Mouse (Mus musculus) kidney, embryonic 15.5 days (tissue): ENCODE data around the gene Kdm6b. TPM values are rescaled to one million over a fixed set of nuclear protein-coding genes. Genes with fewer than 3 reads are reported as not detected.

Experiments used
- ATAC-seq: fragments of 200-750 bp; cut with Nextera tagmentation; replicated peaks from 2 replicates; pipeline ENCODE4 v1.8.0; 2017; ENCODE audit warnings: moderate TSS enrichment; ENCODE audit not compliant: low FRiP score
- H3K27ac ChIP-seq: fragments of 300-500 bp; sonication (generic); 2 replicates; pipeline ENCODE4 v1.5.1; 2015; ENCODE audit warnings: mild to moderate bottlenecking, inconsistent platforms
- H3K27me3 ChIP-seq: fragments of 300-500 bp; sonication (generic); 2 replicates; pipeline ENCODE4 v1.6.1; 2015; ENCODE audit warnings: inconsistent platforms
- H3K36me3 ChIP-seq: fragments of 300-500 bp; sonication (generic); 2 replicates; pipeline ENCODE4 v1.6.1; 2015; ENCODE audit warnings: inconsistent platforms
- H3K4me1 ChIP-seq: fragments of 300-500 bp; sonication (generic); 2 replicates; pipeline ENCODE4 v1.6.1; 2015; ENCODE audit warnings: inconsistent platforms
- H3K4me2 ChIP-seq: fragments of 300-500 bp; sonication (generic); 2 replicates; pipeline ENCODE4 v1.6.1; 2015; ENCODE audit warnings: moderate library complexity, mild to moderate bottlenecking, inconsistent platforms
- H3K4me3 ChIP-seq: fragments of 300-500 bp; sonication (generic); replicated peaks from 2 replicates; pipeline ENCODE4 v1.5.1; 2015; ENCODE audit warnings: mild to moderate bottlenecking, inconsistent platforms
- H3K9ac ChIP-seq: fragments of 300-500 bp; sonication (generic); 2 replicates; pipeline ENCODE4 v1.6.1; 2015; ENCODE audit warnings: mild to moderate bottlenecking, inconsistent platforms
- H3K9me3 ChIP-seq: fragments of 300-500 bp; sonication (generic); replicated peaks from 2 replicates; pipeline ENCODE4 v1.6.1; 2016; ENCODE audit warnings: inconsistent platforms
- WGBS: fragments of 180-500 bp; shearing (Covaris S2); methylation state at CpG from one replicate; pipeline ENCODE4 v1.1.7; 2015; ENCODE audit warnings: mixed read lengths; 5-methylcytosine and 5-hydroxymethylcytosine counted together
- polyA plus RNA-seq: library from polyadenylated mRNA; unstranded; fragments of >200 nt; fragmentation: Nextera tagmentation; extraction: Ambion mirVana; gene quantifications from 2 replicates; pipeline ENCODE4 v1.2.1, GENCODE M21; 2015

Kdm6b gene
- 32.6 and 33.0 TPM in 2 replicates for polyA plus RNA-seq

GRCm38 (mm10) chr11:69413221-69414181 lies at the start of gene Kdm6b:
Gene Kdm6b (minus strand): TSS chr11:69413675.
- Histone ChIP-seq H3K27me3 (no peaks in the 10 kb centered on the region), H3K9me3 (no peaks in the 10 kb centered on the region), H3K4me3 (peak within 1 kb of the TSS; percentile 77), H3K9ac (peak within 1 kb of the TSS; percentile 83), H3K36me3 (peaks cover 16% of the 10 kb centered on the region), H3K4me2 (peak within 1 kb of the TSS; percentile 95), H3K4me1 (peaks cover 70% of the 10 kb centered on the region), H3K27ac (peak within 1 kb of the TSS; percentile 97)
- 30% methylated on average over 12 of the region's 12 CpGs for WGBS
- ATAC-seq, result no peak

GRCm38 (mm10) chr11:69461568-69461967 lies 48.1 kb upstream of the Kdm6b start:
- H3K36me3 ChIP-seq, result no peaks in the 10 kb centered on the region
- no peak overlapping the region for H3K9ac ChIP-seq
- peaks cover 9% of the 10 kb centered on the region for H3K4me1 ChIP-seq
- H3K4me3 ChIP-seq, result no peak overlapping the region
- H3K4me2 ChIP-seq, result no peak overlapping the region
- H3K27me3 ChIP-seq, result no peaks in the 10 kb centered on the region
- no peak overlapping the region for H3K27ac ChIP-seq
- H3K9me3 ChIP-seq, result no peaks in the 10 kb centered on the region
- ATAC-seq, result no peak
- 64% methylated on average over 5 of the region's 5 CpGs for WGBS

GRCm38 (mm10) chr11:69459883-69460282 lies 46.4 kb upstream of the Kdm6b start:
- ATAC-seq, result no peak
- Histone ChIP-seq H3K27ac (no peak overlapping the region), H3K36me3 (no peaks in the 10 kb centered on the region), H3K4me2 (no peak overlapping the region), H3K9ac (no peak overlapping the region), H3K4me1 (peaks cover 11% of the 10 kb centered on the region), H3K4me3 (no peak overlapping the region), H3K9me3 (no peaks in the 10 kb centered on the region), H3K27me3 (no peaks in the 10 kb centered on the region)
- WGBS, result 39% methylated on average over 4 of the region's 4 CpGs

GRCm38 (mm10) chr11:69457006-69457579 lies 43.6 kb upstream of the Kdm6b start:
- Histone ChIP-seq H3K9ac (no peak overlapping the region), H3K36me3 (no peaks in the 10 kb centered on the region), H3K27me3 (no peaks in the 10 kb centered on the region), H3K4me2 (no peak overlapping the region), H3K4me1 (peaks cover 25% of the 10 kb centered on the region), H3K4me3 (no peak overlapping the region), H3K27ac (no peak overlapping the region), H3K9me3 (no peaks in the 10 kb centered on the region)
- peak; percentile 22; the same call in 1 of the 2 replicates for ATAC-seq
- 47% methylated on average over 6 of the region's 6 CpGs for WGBS

- H3K4me1 ChIP-seq, result peaks cover 25% of the 10 kb centered on the region
- H3K27ac ChIP-seq, result peak overlapping the region; percentile 63
- no peak overlapping the region for H3K9ac ChIP-seq
- peak; percentile 54; the same call in 1 of the 2 replicates for ATAC-seq
- H3K4me2 ChIP-seq, result peak overlapping the region; percentile 38
- 51% methylated on average over 23 of the region's 23 CpGs for WGBS
- no peaks in the 10 kb centered on the region for H3K36me3 ChIP-seq
- H3K4me3 ChIP-seq, result peak overlapping the region; percentile 5; the same call in 1 of the 2 replicates
- H3K9me3 ChIP-seq, result no peaks in the 10 kb centered on the region
- no peaks in the 10 kb centered on the region for H3K27me3 ChIP-seq
Observed at GRCm38 (mm10) chr11:69452114-69452867, 38.8 kb upstream of the Kdm6b start.

GRCm38 (mm10) chr11:69447299-69447698 lies 33.8 kb upstream of the Kdm6b start:
- H3K27me3 ChIP-seq, result no peaks in the 10 kb centered on the region
- H3K4me3 ChIP-seq, result no peak overlapping the region
- H3K9me3 ChIP-seq, result no peaks in the 10 kb centered on the region
- no peak overlapping the region for H3K27ac ChIP-seq
- H3K4me1 ChIP-seq, result peaks cover 10% of the 10 kb centered on the region
- H3K4me2 ChIP-seq, result no peak overlapping the region
- no peaks in the 10 kb centered on the region for H3K36me3 ChIP-seq
- WGBS, result 92% methylated on average over 7 of the region's 7 CpGs
- no peak for ATAC-seq
- H3K9ac ChIP-seq, result no peak overlapping the region

GRCm38 (mm10) chr11:69443328-69443727 lies 29.9 kb upstream of the Kdm6b start:
- Histone ChIP-seq H3K27ac (no peak overlapping the region), H3K36me3 (no peaks in the 10 kb centered on the region), H3K4me3 (no peak overlapping the region), H3K27me3 (no peaks in the 10 kb centered on the region), H3K4me1 (0 out of 2 replicates have a peak, but pooled peaks cover 6% of the 10 kb centered on the region), H3K9ac (no peak overlapping the region), H3K9me3 (no peaks in the 10 kb centered on the region), H3K4me2 (no peak overlapping the region)
- no peak for ATAC-seq
- WGBS, result 21% methylated on average over 5 of the region's 5 CpGs

GRCm38 (mm10) chr11:69437291-69437690 lies 23.8 kb upstream of the Kdm6b start:
- no peak for ATAC-seq
- Histone ChIP-seq H3K27ac (no peak overlapping the region), H3K27me3 (no peaks in the 10 kb centered on the region), H3K9ac (no peak overlapping the region), H3K4me3 (no peak overlapping the region), H3K4me1 (peaks cover 4% of the 10 kb centered on the region), H3K9me3 (no peaks in the 10 kb centered on the region), H3K36me3 (no peaks in the 10 kb centered on the region), H3K4me2 (no peak overlapping the region)
- 48% methylated on average over 3 of the region's 3 CpGs for WGBS

- ATAC-seq, result no peak
- Histone ChIP-seq H3K4me2 (no peak overlapping the region), H3K9me3 (no peaks in the 10 kb centered on the region), H3K27ac (no peak overlapping the region), H3K9ac (no peak overlapping the region), H3K4me3 (no peak overlapping the region), H3K36me3 (no peaks in the 10 kb centered on the region), H3K27me3 (no peaks in the 10 kb centered on the region), H3K4me1 (peaks cover 22% of the 10 kb centered on the region)
- 72% methylated on average over 6 of the region's 6 CpGs for WGBS
Observed at GRCm38 (mm10) chr11:69433189-69433588, 19.7 kb upstream of the Kdm6b start.

- peaks cover 22% of the 10 kb centered on the region for H3K4me1 ChIP-seq
- 58% methylated on average over 11 of the region's 11 CpGs for WGBS
- H3K4me3 ChIP-seq, result no peak overlapping the region
- no peaks in the 10 kb centered on the region for H3K27me3 ChIP-seq
- no peak overlapping the region for H3K9ac ChIP-seq
- H3K36me3 ChIP-seq, result no peaks in the 10 kb centered on the region
- no peaks in the 10 kb centered on the region for H3K9me3 ChIP-seq
- H3K27ac ChIP-seq, result no peak overlapping the region
- no peak overlapping the region for H3K4me2 ChIP-seq
- no peak for ATAC-seq
Observed at GRCm38 (mm10) chr11:69432640-69432982, 19.1 kb upstream of the Kdm6b start.

GRCm38 (mm10) chr11:69431829-69432639 lies 18.6 kb upstream of the Kdm6b start:
- Histone ChIP-seq H3K36me3 (no peaks in the 10 kb centered on the region), H3K27me3 (no peaks in the 10 kb centered on the region), H3K9ac (no peak overlapping the region), H3K4me1 (peaks cover 22% of the 10 kb centered on the region), H3K4me3 (no peak overlapping the region), H3K27ac (no peak overlapping the region), H3K4me2 (peak overlapping the region; percentile 32; the same call in 1 of the 2 replicates), H3K9me3 (no peaks in the 10 kb centered on the region)
- whole genome bisulfite sequencing, result 28% methylated on average over 11 of the region's 11 CpGs
- ATAC-seq, result peak; percentile 81
